Mouse (Mus musculus) c-Kit-negative CD71-positive TER-119-positive erythroid progenitor cells, embryonic 14.5 days (primary cell): ENCODE measurements around the gene Rac2.

Experiments used
- DNase-seq: peaks from one replicate; pipeline ENCODE4 v3.0.0-alpha.2; 2013; ENCODE audit warnings: low read depth, low spot score

The Rac2 gene

DNA sequence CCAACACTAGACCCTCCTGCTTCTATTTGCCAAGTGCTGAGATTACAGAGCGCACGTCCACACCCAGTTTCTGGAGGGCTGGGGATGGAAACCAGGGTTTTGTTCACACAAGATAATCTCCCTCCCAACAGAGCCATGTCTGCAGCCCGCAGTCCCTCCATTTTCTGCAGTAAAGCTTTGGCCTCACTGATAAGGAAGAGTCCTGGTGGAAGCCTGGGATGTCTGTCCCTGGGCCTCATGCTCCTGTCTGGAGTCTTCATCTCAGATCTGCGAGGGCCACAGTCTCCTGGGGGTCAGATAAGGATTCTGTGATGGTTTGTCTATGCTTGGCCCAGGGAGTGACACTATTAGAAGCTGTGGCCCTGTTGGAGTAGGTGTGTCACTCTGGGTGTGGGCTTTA, 15.5 kb upstream of the Rac2 start:
- DNase-seq, result no peak

DNA sequence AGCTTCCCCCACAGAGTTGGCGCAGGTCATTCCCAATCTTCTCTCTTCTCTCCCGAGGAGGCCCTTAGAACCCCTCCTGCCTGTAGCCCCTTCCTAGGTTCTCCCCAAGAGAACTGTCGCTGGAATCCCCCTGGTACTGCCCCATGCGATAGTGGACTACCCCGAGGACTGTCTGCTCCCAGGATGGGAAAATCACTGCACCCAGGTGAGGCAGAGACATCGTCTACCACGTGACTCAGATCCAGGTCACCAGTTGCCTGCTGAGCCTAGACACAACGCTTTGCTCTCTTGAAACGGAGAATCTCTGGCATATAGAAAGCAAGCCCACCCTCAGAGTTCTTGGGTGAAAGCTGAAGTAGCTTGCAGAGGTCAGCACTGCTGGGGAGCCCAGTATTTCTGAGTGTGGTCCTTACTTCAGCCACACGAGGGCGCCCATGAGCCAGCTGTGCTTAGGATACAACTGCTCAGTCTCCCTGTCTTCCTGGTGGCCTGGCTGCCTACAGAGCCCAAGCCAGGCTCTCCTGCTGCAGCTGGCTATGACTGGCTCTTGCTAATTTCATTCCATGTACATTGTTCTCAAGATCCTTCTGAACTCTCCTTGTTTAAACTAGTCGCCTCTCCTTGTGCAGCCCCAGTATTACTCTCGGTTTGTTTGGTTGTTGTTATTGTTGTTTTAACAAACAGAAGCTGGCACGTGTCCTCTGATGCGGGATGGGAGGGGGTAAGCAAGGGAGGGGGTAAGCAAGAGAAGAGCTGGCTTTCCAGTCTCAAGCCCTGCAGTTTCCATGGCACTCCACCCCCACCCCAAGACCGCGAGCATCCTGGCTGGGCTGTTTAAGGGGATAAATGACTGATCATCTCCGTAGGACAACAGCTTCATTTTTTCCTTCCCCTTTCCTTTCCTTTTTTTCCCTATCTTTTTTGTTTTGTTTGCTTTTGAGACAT, 14.7 kb upstream of the Rac2 start:
- DNase-seq, result peak; percentile 51

- DNase-seq, result no peak
Measured at GRCm38 (mm10) chr15:78585404-78585803, 12.8 kb upstream of the Rac2 start.

GRCm38 (mm10) chr15:78583352-78583751, 10.8 kb upstream of the Rac2 start:
- no peak for DNase-seq

GRCm38 (mm10) chr15:78576284-78576810, 3.8 kb upstream of the Rac2 start:
- DNase-seq, result no peak

- no peak for DNase-seq
Measured at GRCm38 (mm10) chr15:78572270-78572600, 348 bp downstream of the Rac2 start.

DNA sequence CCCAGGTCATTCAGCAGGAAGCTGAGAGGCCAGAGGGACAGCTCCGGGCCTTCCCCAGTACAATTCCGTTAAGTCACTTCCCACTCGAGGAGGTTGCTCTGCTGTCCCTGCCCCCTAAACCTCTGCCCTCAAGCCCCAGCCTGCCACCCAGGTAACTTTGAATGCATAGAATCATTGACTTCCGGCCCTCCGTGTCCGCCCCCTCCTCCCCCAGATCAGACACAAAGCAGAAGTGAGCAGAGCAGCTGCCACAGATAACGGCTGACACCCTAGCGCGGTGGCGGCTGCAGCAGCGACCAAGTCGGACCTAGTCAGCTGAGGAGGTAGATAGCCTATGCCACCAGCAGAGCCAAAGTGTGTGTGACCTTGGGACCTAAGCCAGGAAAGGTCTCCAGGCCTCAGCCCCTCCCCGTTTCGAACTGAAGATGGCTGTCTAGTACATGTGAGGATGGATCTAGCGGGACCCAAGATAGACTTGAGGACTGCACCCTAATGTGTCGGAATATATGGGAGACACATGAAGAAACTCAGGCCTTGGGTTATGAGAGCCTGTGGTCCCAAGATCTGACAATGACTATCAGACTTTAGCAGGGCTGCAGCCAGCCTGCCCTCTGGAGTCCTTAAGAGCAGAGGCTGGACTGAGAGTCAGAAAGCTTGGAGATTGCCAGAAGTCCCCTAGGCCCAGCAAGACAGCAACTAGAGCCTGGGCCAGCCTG, 871 bp downstream of the Rac2 start:
- DNase-seq, result peak; percentile 35

DNA sequence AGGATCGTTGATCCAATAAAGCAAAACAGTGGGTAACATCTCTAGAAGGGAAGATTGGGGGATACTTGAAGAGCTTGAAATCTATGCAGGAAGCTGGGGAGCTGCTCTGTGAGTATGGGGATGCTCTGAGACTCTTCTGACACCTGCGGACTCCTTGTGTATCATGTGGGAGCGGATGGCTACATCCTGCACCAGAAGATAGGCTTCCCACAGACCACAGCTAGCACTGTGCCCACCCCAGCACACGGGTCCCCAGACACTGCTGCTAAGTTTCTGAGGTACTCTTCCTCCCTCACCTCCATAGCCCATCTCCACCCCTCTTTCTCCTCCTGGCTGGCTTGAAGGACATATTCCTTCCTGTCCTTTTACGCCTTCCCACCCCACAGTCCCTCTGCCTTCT, 2.4 kb downstream of the Rac2 start:
- no peak for DNase-seq

DNA sequence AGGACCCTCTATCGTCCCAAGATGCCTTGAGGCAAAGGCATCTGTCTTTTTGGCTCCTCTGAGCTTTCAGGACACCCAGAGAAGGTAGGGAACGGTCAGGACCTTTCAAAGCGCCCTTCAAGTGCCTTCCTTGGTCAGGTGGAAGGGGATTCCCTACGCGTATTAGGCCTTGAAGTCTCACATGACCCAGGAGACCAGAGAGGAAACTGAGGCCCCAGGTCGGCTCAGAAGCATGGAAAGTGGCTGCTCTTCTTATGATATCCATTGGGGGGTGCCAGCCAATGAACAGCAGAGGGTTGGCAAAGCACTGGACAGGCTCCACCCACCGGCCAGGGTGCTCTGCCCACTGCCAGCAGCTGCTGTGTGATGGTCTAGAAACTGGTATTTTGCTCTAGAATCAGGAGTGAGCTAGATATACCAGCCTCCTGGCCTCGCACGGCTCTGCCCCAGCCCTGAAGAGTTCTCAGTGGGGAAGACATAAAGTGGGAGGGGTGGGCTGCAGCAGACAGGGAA, 4.9 kb downstream of the Rac2 start:
- DNase-seq, result no peak

DNA sequence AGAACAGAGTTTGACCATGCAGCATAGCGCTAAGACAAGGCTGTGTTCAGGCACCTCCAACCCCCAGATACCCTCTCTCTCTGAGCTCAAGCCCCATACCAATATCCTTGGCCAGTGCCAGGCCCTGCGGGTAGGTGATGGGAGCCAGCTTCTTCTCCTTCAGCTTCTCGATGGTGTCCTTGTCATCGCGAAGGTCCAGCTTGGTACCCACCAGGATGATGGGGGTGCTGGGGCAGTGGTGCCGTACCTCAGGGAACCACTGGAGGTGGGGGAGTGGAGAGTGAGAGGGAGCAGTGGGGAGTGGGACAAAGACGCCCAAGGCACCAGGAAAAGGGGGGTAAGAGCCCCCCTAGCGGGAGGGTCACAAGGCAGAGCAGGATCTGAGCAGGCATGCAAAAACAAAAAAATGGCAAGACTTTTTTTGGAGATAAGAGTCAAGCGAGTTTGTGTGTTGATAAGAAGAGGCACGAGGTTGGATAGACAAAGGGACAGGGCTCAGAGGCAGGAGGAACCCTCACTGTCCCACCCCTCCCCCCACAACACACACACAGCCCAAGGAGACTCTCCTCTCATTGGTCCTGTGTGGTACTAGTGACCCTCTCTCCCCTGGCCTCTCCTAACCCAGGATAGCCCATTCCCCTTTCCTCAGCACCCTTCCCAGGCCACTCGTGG, 7.7 kb downstream of the Rac2 start:
- DNase-seq, result no peak

- no peak for DNase-seq
Measured at GRCm38 (mm10) chr15:78563937-78564336, 8.6 kb downstream of the Rac2 start.

GRCm38 (mm10) chr15:78563344-78563743, 9.2 kb downstream of the Rac2 start:
- no peak for DNase-seq

DNA sequence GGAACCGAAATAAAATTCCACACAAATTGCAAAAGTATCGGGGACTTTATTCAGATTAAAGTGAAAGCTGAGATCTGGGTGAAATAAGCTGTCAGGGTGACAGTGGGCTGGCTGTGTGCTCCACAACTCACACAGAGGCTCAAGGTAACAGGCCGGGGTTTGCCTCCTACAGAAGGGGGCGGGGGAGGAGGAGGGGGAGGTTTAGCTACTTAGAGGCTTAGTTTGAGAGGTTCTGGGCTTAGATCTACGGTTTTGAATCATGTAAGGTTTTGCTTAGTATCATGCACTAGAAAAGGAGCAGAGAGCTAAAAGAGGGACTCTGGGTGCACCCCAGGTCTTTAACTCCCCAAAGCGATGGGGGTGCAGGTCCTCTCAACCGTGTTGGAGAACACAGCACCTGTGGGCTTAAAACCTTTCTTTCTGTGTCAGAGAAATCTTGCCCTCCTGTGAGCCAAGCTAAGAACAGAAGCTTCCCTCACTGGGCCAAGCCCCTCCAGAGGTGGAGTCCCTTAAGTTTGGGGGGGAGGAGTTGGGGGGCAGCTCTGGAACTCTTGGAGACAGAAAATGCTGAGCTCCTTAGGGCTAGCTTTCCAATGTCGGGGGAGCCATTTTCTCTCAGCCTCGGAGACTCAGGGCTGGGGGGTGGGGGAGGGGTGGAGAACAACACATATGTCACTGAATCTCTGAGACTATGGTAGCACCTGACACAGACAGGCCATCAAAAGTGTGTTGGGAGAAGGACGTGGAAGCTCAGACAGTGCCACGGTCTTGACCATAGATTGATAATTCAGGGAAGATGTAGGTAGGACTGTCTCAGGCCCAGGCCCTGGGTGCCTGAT, 13.2 kb downstream of the Rac2 start:
- no peak for DNase-seq

DNA sequence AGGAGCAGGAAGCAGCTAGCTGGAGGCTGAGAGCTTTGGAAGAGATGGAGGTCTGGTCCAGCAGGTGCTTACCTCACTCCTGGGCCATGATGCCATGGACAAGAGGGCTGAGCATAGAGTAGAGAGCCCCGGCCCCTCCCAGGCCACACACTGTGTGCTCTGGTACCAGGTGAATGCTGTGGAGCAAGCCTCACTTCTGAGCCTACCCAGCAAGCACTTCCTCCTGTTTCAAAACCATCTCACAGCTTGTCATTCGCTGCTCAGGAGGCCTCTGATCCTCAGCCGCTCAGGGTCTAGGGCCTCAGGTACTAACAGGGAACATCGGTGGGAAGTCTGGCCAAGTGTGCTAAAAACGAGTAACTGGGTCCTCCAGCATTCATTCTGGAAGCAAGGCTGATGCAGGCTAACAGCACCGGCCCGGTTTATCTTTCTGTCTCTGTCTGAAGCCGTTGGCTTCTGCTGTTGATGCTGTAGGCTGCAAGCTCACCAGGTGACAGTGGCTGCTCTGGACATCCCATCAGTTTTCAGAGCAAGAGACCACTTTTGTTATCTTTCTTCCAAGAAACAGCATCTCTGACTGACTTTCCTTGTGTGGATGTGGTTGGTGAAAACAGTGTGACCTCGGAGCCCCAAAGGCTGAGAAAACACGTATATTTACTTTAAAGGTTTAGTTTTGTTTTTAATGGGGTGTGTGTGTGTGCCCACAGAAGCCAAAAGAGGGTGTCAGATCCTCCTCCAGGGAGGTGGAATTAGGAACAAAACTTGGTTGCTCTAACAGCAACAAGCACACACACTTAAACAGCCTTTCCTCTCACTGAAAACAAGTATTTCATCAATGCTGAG, 14.7 kb downstream of the Rac2 start:
- no peak for DNase-seq

DNA sequence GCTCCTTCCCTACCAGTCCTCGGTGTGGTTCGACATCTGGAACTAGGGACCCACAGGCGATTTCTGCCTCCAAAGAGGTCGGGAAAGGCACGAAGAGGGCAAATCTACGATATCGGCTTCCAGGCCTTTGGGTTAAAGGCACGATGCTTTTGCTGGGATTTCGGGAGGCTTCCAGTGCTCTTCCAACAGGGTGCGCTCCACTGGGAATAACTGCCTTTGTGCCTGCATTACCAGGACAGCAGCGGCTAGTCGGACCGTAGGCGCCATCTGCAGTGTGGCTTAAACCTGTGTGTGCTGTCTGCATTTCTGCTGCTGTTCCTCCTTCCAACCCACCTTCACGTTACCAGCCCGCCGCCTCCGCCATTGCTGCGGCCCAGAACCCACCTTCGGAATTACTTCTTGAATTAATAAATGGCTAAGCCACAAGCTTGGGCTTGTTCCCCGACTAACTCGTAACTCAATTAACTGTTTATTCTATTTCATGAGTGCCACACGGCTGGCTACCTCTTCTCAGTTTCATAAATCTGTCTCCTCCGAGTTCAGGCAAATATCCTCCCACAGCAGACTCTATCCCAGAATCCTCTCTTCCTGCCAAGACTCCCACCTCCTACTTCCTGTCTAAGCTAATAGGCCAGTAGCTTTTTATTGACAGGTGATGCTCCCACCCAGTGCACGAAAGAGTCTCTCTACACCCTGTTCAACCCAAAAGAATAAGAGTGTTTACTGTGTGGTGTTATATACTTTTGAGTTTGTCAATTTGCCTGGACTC, 17.9 kb downstream of the Rac2 start:
- no peak for DNase-seq

- no peak for DNase-seq
Measured at GRCm38 (mm10) chr15:78549189-78549734, 23.3 kb downstream of the Rac2 start.

DNA sequence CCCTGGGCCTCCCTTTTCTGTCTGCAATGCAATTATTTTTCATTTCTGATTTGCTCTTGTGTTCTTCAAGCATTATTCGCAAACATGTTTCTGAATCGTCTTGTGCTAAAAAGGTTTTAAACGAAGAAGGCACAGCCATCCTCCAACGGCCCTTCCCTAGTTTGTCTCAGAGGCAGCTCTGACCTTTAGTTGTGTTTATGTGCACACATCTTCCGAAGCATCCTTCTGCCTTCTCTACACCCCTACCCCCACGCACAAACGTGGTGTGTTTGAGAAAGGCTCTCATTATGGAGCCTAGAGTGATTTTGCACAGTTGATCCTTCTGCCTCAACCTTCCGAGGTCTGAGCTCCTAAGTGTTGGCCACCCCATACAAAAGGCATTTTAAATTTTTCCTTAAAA, 23.9 kb downstream of the Rac2 start:
- no peak for DNase-seq

- no peak for DNase-seq
Measured at GRCm38 (mm10) chr15:78548336-78548665, 24.3 kb downstream of the Rac2 start.
